Mouse (Mus musculus) brain, embryonic 14.5 days (tissue): ENCODE results near the gene Orai3.

Experiments
- CTCF ChIP-seq: fragments of 200-500 bp; IDR thresholded peaks from 2 replicates; pipeline ENCODE4 v1.5.1; 2012; ENCODE audit warnings: inconsistent platforms, mild to moderate bottlenecking, moderate library complexity, borderline replicate concordance; ENCODE audit not compliant: insufficient read depth, insufficient read length; ENCODE audit errors: extremely low read depth
- POLR2A ChIP-seq: fragments of 200-500 bp; IDR thresholded peaks from 2 replicates; pipeline ENCODE4 v1.6.1; 2012; ENCODE audit warnings: mild to moderate bottlenecking, inconsistent platforms, borderline replicate concordance; ENCODE audit not compliant: poor library complexity, insufficient read depth, insufficient read length, severe bottlenecking; ENCODE audit errors: extremely low read depth

DNA sequence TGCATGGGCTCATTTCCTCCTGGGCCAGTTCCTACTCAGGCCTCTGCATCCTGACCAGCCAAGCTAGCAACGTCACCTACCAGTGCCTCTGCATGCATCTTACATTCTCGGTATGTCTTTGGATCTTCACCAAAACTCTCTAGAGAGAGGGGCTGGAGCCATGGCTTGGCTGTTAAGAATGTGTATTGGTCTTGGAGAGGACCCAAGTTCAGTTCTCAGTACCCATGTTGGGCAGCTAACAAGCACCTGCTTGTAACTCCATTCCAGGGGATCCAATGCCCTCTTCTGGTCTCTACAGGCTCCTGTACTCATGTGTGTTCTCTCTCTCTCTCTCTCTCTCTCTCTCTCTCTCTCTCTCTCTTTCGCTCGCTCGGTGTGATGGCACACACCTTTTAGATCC, 48.2 kb downstream of the Orai3 start:
- TF ChIP-seq POLR2A (no peak), CTCF (no peak)
